Mouse (Mus musculus) hindbrain, embryonic 16.5 days (tissue): Measurements from ENCODE around the gene Bfsp2. TPM values are rescaled to one million over a fixed set of nuclear protein-coding genes. Genes with fewer than 3 reads are reported as not detected.

Source experiments
- ATAC-seq: fragments of 200-750 bp; cut with Nextera tagmentation; 2 replicates; pipeline ENCODE4 v1.8.0; 2017; ENCODE audit warnings: moderate TSS enrichment, moderate library complexity
- H3K27ac ChIP-seq: fragments of 300-500 bp; sonication (generic); 2 replicates; pipeline ENCODE4 v1.5.1; 2014; ENCODE audit warnings: low read depth, mild to moderate bottlenecking, control low read depth, low read length, moderate library complexity
- H3K27me3 ChIP-seq: fragments of 300-500 bp; sonication (generic); replicated peaks from 2 replicates; pipeline ENCODE4 v1.6.1; 2014; ENCODE audit warnings: low read length; ENCODE audit not compliant: control insufficient read depth, insufficient read depth
- H3K36me3 ChIP-seq: fragments of 300-500 bp; sonication (generic); 2 replicates; pipeline ENCODE4 v1.6.1; 2014; ENCODE audit warnings: mild to moderate bottlenecking, low read length, moderate library complexity, mixed read lengths; ENCODE audit not compliant: control insufficient read depth, insufficient read depth
- H3K4me1 ChIP-seq: fragments of 300-500 bp; sonication (generic); 2 replicates; pipeline ENCODE4 v1.6.1; 2014; ENCODE audit warnings: low read depth, low read length; ENCODE audit not compliant: control insufficient read depth, insufficient read depth
- H3K4me2 ChIP-seq: fragments of 300-500 bp; sonication (generic); 2 replicates; pipeline ENCODE4 v1.6.1; 2014; ENCODE audit warnings: mild to moderate bottlenecking, low read length, control low read depth, moderate library complexity
- H3K4me3 ChIP-seq: fragments of 300-500 bp; sonication (generic); 2 replicates; pipeline ENCODE4 v1.5.1; 2014; ENCODE audit warnings: mild to moderate bottlenecking, low read length, control low read depth, moderate library complexity
- H3K9ac ChIP-seq: fragments of 300-500 bp; sonication (generic); 2 replicates; pipeline ENCODE4 v1.6.1; 2014; ENCODE audit warnings: low read depth, mild to moderate bottlenecking, control low read depth, low read length, moderate library complexity
- H3K9me3 ChIP-seq: fragments of 300-500 bp; sonication (generic); 2 replicates; pipeline ENCODE4 v1.6.1; 2014; ENCODE audit warnings: mild to moderate bottlenecking, low read length, moderate library complexity; ENCODE audit not compliant: control insufficient read depth
- WGBS: fragments of 180-500 bp; shearing (Covaris S2); extraction: QIAGEN DNeasy Blood & Tissue Kit; methylation state at CpG from one replicate; pipeline ENCODE4 v1.1.7; 2014; 5-methylcytosine and 5-hydroxymethylcytosine counted together
- polyA plus RNA-seq: library from polyadenylated mRNA; unstranded; fragments of >200 nt; fragmentation: Nextera tagmentation; extraction: Ambion mirVana; gene quantifications from 2 replicates; pipeline ENCODE4 v1.2.1, GENCODE M21; 2015

Bfsp2 gene
- polyA plus RNA-seq, 1 experiment from 2014 or later = 6.0 TPM

DNA sequence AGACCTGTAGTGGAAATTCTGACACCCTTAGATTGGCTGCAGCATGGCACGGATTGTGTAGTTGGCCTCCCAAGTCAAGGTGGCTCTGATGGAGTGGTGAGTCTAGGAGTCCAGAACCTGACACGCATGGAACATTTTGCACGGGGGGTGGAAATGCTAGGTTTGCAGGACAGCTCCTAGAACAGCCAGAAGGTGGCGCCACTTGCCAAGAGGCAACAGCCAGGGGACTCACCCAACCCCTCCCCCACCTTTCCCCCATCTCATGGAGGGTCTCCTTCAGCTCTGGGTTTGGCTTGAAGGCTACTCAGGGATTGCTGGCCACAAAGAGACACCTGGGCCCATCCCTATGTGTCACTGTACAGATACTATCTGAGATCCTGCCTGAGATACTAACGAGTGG, 10.7 kb downstream of the Bfsp2 start:
- peaks cover 22% of the 10 kb centered on the region for H3K4me1 ChIP-seq
- H3K36me3 ChIP-seq = no peaks in the 10 kb centered on the region
- 70% methylated on average over 5 of the region's 5 CpGs for WGBS
- no peak overlapping the region for H3K27ac ChIP-seq
- no peak overlapping the region for H3K9ac ChIP-seq
- no peak for ATAC-seq
- H3K9me3 ChIP-seq = no peaks in the 10 kb centered on the region
- H3K4me3 ChIP-seq = no peak overlapping the region
- H3K4me2 ChIP-seq = no peak overlapping the region
- H3K27me3 ChIP-seq = no peaks in the 10 kb centered on the region; the same call in 1 of the 2 replicates

DNA sequence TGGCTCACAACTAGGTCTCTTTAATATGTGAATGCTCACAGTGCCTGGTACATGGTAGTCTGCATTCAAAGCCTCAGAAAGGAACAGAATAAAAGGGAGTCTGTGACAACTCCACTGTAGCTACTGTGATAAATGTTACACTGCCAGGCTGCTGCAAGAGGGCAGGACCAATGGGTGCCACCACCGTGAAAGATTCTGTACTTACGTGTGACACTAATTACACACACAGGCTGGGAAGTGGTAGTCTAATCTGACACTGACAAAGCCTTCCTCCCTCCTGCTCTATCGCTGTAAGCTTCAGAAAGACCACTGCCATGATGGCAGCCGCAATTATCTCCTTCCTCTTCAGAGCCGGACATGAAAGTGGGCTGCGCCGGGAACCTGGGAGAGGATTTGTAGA, 11.3 kb downstream of the Bfsp2 start:
- Histone ChIP-seq H3K9me3 (no peaks in the 10 kb centered on the region), H3K4me1 (peaks cover 16% of the 10 kb centered on the region), H3K9ac (no peak overlapping the region), H3K4me2 (no peak overlapping the region), H3K36me3 (no peaks in the 10 kb centered on the region), H3K4me3 (no peak overlapping the region), H3K27ac (no peak overlapping the region), H3K27me3 (no peaks in the 10 kb centered on the region; the same call in 1 of the 2 replicates)
- ATAC-seq = no peak
- 83% methylated on average over 7 of the region's 7 CpGs for WGBS

DNA sequence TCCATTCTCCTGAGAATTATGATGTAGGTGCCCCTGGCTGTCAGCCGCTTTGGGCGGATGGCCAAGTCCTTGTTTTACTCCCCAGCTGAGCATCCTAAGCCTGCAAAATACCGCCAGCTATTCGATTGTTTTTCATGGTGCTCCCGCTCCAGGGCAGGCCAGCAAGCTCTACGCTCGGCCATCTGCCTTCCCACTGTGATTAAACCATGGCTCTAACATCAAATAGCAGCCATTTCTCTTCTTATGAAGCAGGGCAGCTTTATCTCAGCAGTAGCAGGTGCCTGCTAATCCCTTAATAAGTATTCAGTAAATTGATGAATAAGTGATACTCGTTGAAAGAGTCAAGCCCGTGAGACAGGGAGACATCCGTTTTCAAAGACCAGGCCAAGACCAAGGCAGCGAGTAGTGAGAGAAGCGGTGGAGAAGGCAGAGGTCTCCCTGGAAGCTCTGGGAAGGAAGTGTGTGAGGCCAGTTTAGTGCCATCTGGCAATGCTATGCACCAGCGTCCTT, 14.5 kb downstream of the Bfsp2 start:
- WGBS = 27% methylated on average over 13 of the region's 13 CpGs
- Histone ChIP-seq H3K27me3 (no peaks in the 10 kb centered on the region), H3K9me3 (no peaks in the 10 kb centered on the region), H3K4me2 (peak overlapping the region; percentile 5; the same call in 1 of the 2 replicates), H3K9ac (no peak overlapping the region), H3K4me3 (no peak overlapping the region), H3K27ac (peak overlapping the region; percentile 69), H3K36me3 (no peaks in the 10 kb centered on the region), H3K4me1 (peaks cover 6% of the 10 kb centered on the region)
- ATAC-seq = peak; percentile 70

DNA sequence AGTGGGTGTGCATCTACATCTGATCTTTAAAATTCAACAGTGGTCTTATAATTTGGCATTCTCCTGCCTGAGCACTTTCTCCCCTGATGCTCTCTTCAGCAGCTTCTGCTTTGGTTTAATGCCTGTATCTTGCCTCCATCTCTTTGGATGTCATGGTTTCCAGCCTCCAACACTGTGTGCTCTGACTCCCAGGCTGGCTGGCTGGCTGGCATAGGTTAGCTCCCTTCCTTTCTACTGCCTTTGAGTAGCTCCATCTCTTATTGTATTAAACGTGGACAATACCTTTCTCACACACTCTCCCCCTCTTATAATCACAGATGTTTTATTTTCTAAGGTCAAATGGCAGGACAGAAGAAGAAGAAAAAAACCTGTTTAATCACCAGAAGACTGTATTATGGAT, 14.9 kb downstream of the Bfsp2 start:
- H3K27ac ChIP-seq = peak overlapping the region; percentile 69
- H3K9ac ChIP-seq = no peak overlapping the region
- 13% methylated on average over 1 of the region's 1 CpGs for WGBS
- H3K4me3 ChIP-seq = no peak overlapping the region
- H3K36me3 ChIP-seq = no peaks in the 10 kb centered on the region
- ATAC-seq = no peak
- no peak overlapping the region for H3K4me2 ChIP-seq
- H3K27me3 ChIP-seq = no peaks in the 10 kb centered on the region
- peaks cover 6% of the 10 kb centered on the region for H3K4me1 ChIP-seq
- no peaks in the 10 kb centered on the region for H3K9me3 ChIP-seq

DNA sequence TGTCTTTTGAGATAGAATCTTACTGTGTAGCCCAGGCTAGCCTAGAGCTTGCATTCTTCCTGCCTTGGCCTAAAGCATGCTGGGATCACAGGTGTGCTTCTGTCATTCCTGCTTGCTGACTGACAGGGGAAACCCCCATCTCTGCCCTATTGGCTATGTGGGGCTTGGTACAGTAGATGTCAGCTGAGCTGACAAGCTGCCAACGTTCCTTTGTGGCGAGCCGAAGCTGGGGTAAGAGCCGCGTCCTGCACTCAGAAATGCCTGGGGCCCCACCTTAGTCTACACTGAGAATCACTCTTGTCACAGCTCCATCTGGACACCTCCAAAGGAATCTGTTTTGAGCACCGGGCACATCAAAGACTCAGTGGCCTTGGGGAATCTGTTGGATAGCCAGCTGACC, 16.4 kb downstream of the Bfsp2 start:
- Histone ChIP-seq H3K4me3 (no peak overlapping the region), H3K4me2 (no peak overlapping the region), H3K4me1 (peaks cover 6% of the 10 kb centered on the region), H3K27me3 (no peaks in the 10 kb centered on the region), H3K36me3 (no peaks in the 10 kb centered on the region), H3K9ac (no peak overlapping the region), H3K9me3 (no peaks in the 10 kb centered on the region), H3K27ac (no peak overlapping the region)
- 60% methylated on average over 6 of the region's 6 CpGs for WGBS
- ATAC-seq = no peak

DNA sequence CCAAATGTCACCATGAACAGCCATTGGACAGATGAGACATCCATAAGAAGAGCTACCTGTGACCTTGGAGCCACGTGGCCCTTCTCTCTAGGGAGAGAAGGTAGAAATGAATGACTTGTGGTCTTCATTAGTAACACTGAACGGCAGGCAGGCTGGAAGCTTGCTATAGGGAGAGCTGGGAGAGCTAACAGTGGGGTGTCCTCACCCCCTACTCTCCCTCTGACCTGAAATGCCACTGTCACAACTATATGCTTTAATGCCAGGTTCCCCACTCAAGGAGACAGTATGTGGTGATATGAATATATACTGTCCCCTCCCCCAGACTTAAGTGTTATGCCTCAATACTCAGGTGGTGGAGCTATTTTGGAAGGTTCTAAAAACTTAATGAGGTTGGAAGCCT, 20.4 kb downstream of the Bfsp2 start:
- Histone ChIP-seq H3K27me3 (no peaks in the 10 kb centered on the region), H3K36me3 (no peaks in the 10 kb centered on the region), H3K4me1 (no peaks in the 10 kb centered on the region), H3K27ac (no peak overlapping the region), H3K9me3 (no peaks in the 10 kb centered on the region), H3K4me3 (no peak overlapping the region), H3K9ac (no peak overlapping the region), H3K4me2 (no peak overlapping the region)
- WGBS = 54% methylated on average over 2 of the region's 2 CpGs
- no peak for ATAC-seq

DNA sequence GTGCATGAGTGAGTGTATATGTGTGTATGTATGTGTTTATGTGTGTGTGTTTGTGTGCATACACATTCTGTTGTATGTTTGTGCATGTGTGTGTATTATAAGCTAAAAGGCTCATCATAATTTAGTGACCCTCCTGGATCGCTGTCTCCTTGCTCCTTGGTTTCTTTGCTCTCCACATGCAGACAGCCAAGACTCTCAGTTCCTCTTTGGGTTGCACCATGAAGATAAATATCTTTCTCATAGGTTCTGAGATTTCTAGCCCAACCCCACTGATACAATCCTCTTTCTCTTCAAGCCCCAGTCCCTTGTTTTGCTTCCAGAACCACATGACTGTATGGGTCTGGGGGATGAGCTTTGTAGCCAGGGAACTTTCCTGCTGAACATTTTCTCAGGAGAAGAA, 20.9 kb downstream of the Bfsp2 start:
- 88% methylated on average over 1 of the region's 1 CpGs for WGBS
- H3K4me3 ChIP-seq = no peak overlapping the region
- no peaks in the 10 kb centered on the region for H3K9me3 ChIP-seq
- H3K27ac ChIP-seq = no peak overlapping the region
- no peaks in the 10 kb centered on the region for H3K27me3 ChIP-seq
- no peaks in the 10 kb centered on the region for H3K4me1 ChIP-seq
- no peak overlapping the region for H3K4me2 ChIP-seq
- no peaks in the 10 kb centered on the region for H3K36me3 ChIP-seq
- no peak for ATAC-seq
- H3K9ac ChIP-seq = no peak overlapping the region

DNA sequence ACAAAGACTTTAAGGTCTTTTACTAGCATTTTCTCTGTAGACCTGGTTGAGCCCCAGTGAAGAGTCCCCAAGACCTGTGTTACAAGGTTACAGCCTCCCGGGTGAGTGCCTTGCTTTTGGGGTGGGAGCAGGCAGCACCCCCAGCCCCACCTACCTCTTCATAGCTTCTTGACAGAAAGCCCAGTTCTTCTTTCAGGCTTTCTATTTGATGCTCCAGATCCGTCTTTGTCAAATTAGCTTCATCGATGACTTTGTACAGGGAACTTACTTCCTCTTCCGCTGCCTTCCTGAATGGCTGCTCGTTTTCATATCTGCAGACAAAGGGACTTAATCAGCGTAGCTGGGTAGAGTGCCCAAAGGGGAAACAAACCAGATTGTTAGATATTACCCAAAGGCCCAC, 30.6 kb downstream of the Bfsp2 start:
- Histone ChIP-seq H3K4me2 (no peak overlapping the region), H3K4me3 (no peak overlapping the region), H3K9me3 (no peaks in the 10 kb centered on the region), H3K9ac (no peak overlapping the region), H3K4me1 (no peaks in the 10 kb centered on the region), H3K36me3 (no peaks in the 10 kb centered on the region), H3K27me3 (no peaks in the 10 kb centered on the region), H3K27ac (no peak overlapping the region)
- ATAC-seq = no peak
- WGBS = 52% methylated on average over 6 of the region's 6 CpGs

DNA sequence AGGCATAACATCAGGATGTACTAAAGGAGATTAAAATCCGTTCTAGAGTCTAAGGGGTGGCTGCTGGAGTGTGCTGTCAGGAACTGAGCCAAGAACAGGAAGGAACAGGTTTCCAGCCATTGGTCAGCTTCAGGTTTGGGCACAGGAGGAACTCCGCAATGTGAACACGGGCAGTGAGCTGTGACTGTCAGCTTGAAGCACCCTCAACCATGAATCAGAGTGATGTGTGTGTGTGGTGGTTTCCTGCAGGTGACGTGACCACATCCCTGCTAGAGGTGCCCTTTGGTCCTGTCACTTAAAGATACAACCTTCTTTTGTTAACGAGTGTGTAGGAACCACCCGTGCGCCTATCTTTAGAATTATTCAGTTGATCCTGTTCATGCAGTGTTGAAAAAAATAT, 31.1 kb downstream of the Bfsp2 start:
- Histone ChIP-seq H3K27me3 (no peaks in the 10 kb centered on the region), H3K9ac (no peak overlapping the region), H3K27ac (no peak overlapping the region), H3K4me3 (no peak overlapping the region), H3K4me1 (no peaks in the 10 kb centered on the region; the same call in 1 of the 2 replicates), H3K9me3 (no peaks in the 10 kb centered on the region), H3K36me3 (no peaks in the 10 kb centered on the region), H3K4me2 (no peak overlapping the region)
- ATAC-seq = no peak
- 82% methylated on average over 7 of the region's 7 CpGs for WGBS

DNA sequence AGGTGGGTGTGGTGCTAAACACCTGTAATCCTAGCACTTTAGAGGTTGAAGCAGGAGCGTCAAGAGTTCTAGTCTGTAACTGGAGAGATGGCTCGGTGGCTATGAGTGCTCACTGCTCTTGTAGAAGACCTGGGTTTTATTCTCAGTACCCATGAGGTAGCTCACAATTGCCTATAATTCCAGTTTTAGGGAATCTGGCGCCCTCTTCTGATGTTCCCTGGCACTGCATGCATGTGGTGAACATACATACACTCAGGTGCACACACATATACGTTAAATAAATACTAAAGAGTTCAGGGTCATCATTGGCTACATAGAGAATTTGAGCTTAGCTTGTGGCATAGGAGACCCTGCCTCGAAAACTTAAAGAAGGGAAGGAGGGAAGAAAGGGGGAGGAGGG, 35.6 kb downstream of the Bfsp2 start:
- Histone ChIP-seq H3K36me3 (no peaks in the 10 kb centered on the region), H3K9ac (no peak overlapping the region), H3K4me2 (no peak overlapping the region), H3K9me3 (no peaks in the 10 kb centered on the region), H3K27ac (no peak overlapping the region), H3K27me3 (no peaks in the 10 kb centered on the region), H3K4me3 (no peak overlapping the region), H3K4me1 (peaks cover 12% of the 10 kb centered on the region)
- WGBS = 91% methylated on average over 5 of the region's 5 CpGs
- no peak for ATAC-seq
